Mouse (Mus musculus) limb, embryonic 14.5 days (tissue): Measurements from ENCODE around the gene Usp26. TPM values are rescaled to one million over a fixed set of nuclear protein-coding genes. Genes with fewer than 3 reads are reported as not detected.

Experiments used
- ATAC-seq: fragments of 200-750 bp; cut with Nextera tagmentation; 2 replicates; pipeline ENCODE4 v1.8.0; 2017; ENCODE audit warnings: low read depth, moderate number of reproducible peaks, moderate TSS enrichment; ENCODE audit not compliant: low FRiP score
- DNase-seq: peaks from one replicate; pipeline ENCODE4 v3.0.0-alpha.2; 2015; ENCODE audit warnings: low spot score
- H3K27ac ChIP-seq: fragments of 300-500 bp; sonication (generic); replicated peaks from 2 replicates; pipeline ENCODE4 v1.5.1; 2014; ENCODE audit warnings: low read depth, mild to moderate bottlenecking, low read length, moderate library complexity, mixed read lengths
- H3K27me3 ChIP-seq: fragments of 300-500 bp; sonication (generic); 2 replicates; pipeline ENCODE4 v1.6.1; 2014; ENCODE audit warnings: low read length, mixed read lengths; ENCODE audit not compliant: control insufficient read depth, insufficient read depth
- H3K36me3 ChIP-seq: fragments of 300-500 bp; sonication (generic); 2 replicates; pipeline ENCODE4 v1.6.1; 2014; ENCODE audit warnings: mild to moderate bottlenecking, low read length, moderate library complexity, mixed read lengths; ENCODE audit not compliant: control insufficient read depth, insufficient read depth
- H3K4me1 ChIP-seq: fragments of 300-500 bp; sonication (generic); 2 replicates; pipeline ENCODE4 v1.6.1; 2014; ENCODE audit warnings: antibody characterized with exemption, low read length, mixed read lengths; ENCODE audit not compliant: control insufficient read depth, insufficient read depth
- H3K4me2 ChIP-seq: fragments of 300-500 bp; sonication (generic); replicated peaks from 2 replicates; pipeline ENCODE4 v1.6.1; 2014; ENCODE audit warnings: low read depth, mild to moderate bottlenecking, low read length, moderate library complexity; ENCODE audit not compliant: severe bottlenecking
- H3K4me3 ChIP-seq: fragments of 300-500 bp; sonication (generic); replicated peaks from 2 replicates; pipeline ENCODE4 v1.5.1; 2014; ENCODE audit warnings: low read length
- H3K9ac ChIP-seq: fragments of 300-500 bp; sonication (generic); 2 replicates; pipeline ENCODE4 v1.6.1; 2014; ENCODE audit warnings: mild to moderate bottlenecking, low read depth, low read length, moderate library complexity; ENCODE audit not compliant: severe bottlenecking
- H3K9me3 ChIP-seq: fragments of 300-500 bp; sonication (generic); 2 replicates; pipeline ENCODE4 v1.6.1; 2016; ENCODE audit warnings: low read length; ENCODE audit not compliant: control insufficient read depth
- POLR2A ChIP-seq: fragments of 200-500 bp; IDR thresholded peaks from 2 replicates; pipeline ENCODE4 v1.8.0; 2012; ENCODE audit warnings: inconsistent platforms, mild to moderate bottlenecking, moderate library complexity, borderline replicate concordance; ENCODE audit not compliant: insufficient read depth, insufficient read length; ENCODE audit errors: extremely low read depth
- WGBS: fragments of 180-500 bp; shearing (Covaris S2); extraction: QIAGEN DNeasy Blood & Tissue Kit; methylation state at CpG from one replicate; pipeline ENCODE4 v1.1.7; 2014; 5-methylcytosine and 5-hydroxymethylcytosine counted together
- polyA plus RNA-seq, 2 experiments: library from polyadenylated mRNA; depleted of rRNA in 1 of 2; stranded (reverse) in 1 of 2; unstranded in 1 of 2; fragments of >200 nt; fragmentation: Nextera tagmentation in 1 of 2; extraction: Ambion mirVana in 1 of 2; gene quantifications; 2 replicates each; pipeline versions ENCODE4 v1.2.1 to v1.2.3; 2012 to 2014

Gene Usp26
- polyA plus RNA-seq, 2 experiments, result 0.01 to 0.06 TPM

GRCm38 (mm10) chrX:51712996-51713395 lies 88.0 kb downstream of the Usp26 start:
- TF ChIP-seq POLR2A, result no peak
- H3K36me3 ChIP-seq, result no peaks in the 10 kb centered on the region
- DNase-seq (no peak), ATAC-seq (no peak)
- H3K27me3 ChIP-seq, result no peaks in the 10 kb centered on the region
- H3K9ac ChIP-seq, result no peak overlapping the region
- no peaks in the 10 kb centered on the region for H3K9me3 ChIP-seq
- no peak overlapping the region for H3K27ac ChIP-seq
- H3K4me2 ChIP-seq, result no peak overlapping the region
- H3K4me1 ChIP-seq, result no peaks in the 10 kb centered on the region
- no peak overlapping the region for H3K4me3 ChIP-seq
- 87% methylated on average over 1 of the region's 1 CpGs for WGBS

Other genes with a start within 250 kb of the Usp26 start
- gene Hs6st2, start 119.4 kb downstream of the Usp26 start, polyA plus RNA-seq (2012; rRNA removed), result 19.3 and 27.7 TPM in 2 replicates
- gene Hs6st2, start 119.4 kb downstream of the Usp26 start, polyA plus RNA-seq (2014; fragmentation: Nextera tagmentation; extraction: Ambion mirVana), result 27.0 and 29.7 TPM in 2 replicates
- gene 1700080O16Rik, start 171.5 kb upstream of the Usp26 start, polyA plus RNA-seq (2012; rRNA removed), result not detected in 2 replicates
- not detected in 2 replicates for gene 1700080O16Rik, start 171.5 kb upstream of the Usp26 start, polyA plus RNA-seq (2014; fragmentation: Nextera tagmentation; extraction: Ambion mirVana)